Mouse (Mus musculus) intestine, postnatal 0 days (tissue): ENCODE measurements around the gene Kank1. TPM values are rescaled to one million over a fixed set of nuclear protein-coding genes. Genes with fewer than 3 reads are reported as not detected.

Experiments
- ATAC-seq: fragments of 200-750 bp; cut with Nextera tagmentation; 2 replicates; pipeline ENCODE4 v1.8.0; 2017; ENCODE audit warnings: mild to moderate bottlenecking, moderate TSS enrichment, moderate library complexity
- H3K27ac ChIP-seq: fragments of 300-500 bp; sonication (generic); 2 replicates; pipeline ENCODE4 v1.5.1; 2014; ENCODE audit warnings: mild to moderate bottlenecking, low read depth, low read length, moderate library complexity
- H3K27me3 ChIP-seq: fragments of 300-500 bp; sonication (generic); replicated peaks from 2 replicates; pipeline ENCODE4 v1.6.1; 2014; ENCODE audit warnings: low read length, mixed read lengths; ENCODE audit not compliant: control insufficient read depth, insufficient read depth
- H3K36me3 ChIP-seq: fragments of 300-500 bp; sonication (generic); 2 replicates; pipeline ENCODE4 v1.6.1; 2014; ENCODE audit warnings: mild to moderate bottlenecking, moderate library complexity; ENCODE audit not compliant: control insufficient read depth, insufficient read depth
- H3K4me1 ChIP-seq: fragments of 300-500 bp; sonication (generic); replicated peaks from 2 replicates; pipeline ENCODE4 v1.6.1; 2014; ENCODE audit warnings: antibody characterized with exemption, low read length, mixed read lengths; ENCODE audit not compliant: control insufficient read depth, insufficient read depth
- H3K4me2 ChIP-seq: fragments of 300-500 bp; sonication (generic); replicated peaks from 2 replicates; pipeline ENCODE4 v1.6.1; 2014; ENCODE audit warnings: low read depth, mild to moderate bottlenecking, moderate library complexity
- H3K4me3 ChIP-seq: fragments of 300-500 bp; sonication (generic); 2 replicates; pipeline ENCODE4 v1.5.1; 2014; ENCODE audit warnings: low read depth, low read length
- H3K9ac ChIP-seq: fragments of 300-500 bp; sonication (generic); 2 replicates; pipeline ENCODE4 v1.6.1; 2014; ENCODE audit warnings: mild to moderate bottlenecking, low read depth, low read length
- H3K9me3 ChIP-seq: fragments of 300-500 bp; sonication (generic); 2 replicates; pipeline ENCODE4 v1.6.1; 2016; ENCODE audit warnings: mixed run types; ENCODE audit not compliant: control insufficient read depth
- CTCF ChIP-seq: sonication (generic); IDR thresholded peaks from 2 replicates; pipeline ENCODE4 v1.5.1; 2016; ENCODE audit warnings: low read depth, mild to moderate bottlenecking, control low read depth, antibody characterized with exemption, moderate library complexity
- WGBS: fragments of 180-500 bp; shearing (Covaris S2); extraction: QIAGEN DNeasy Blood & Tissue Kit; methylation state at CpG from one replicate; pipeline ENCODE4 v1.1.7; 2014; 5-methylcytosine and 5-hydroxymethylcytosine counted together
- polyA plus RNA-seq: library from polyadenylated mRNA; unstranded; fragments of >200 nt; fragmentation: Nextera tagmentation; extraction: Ambion mirVana; gene quantifications from 2 replicates; pipeline ENCODE4 v1.2.1, GENCODE M21; 2015

The Kank1 gene
- polyA plus RNA-seq, 1 experiment from 2014 or later, result 6.0 TPM

- no peak overlapping the region for H3K27ac ChIP-seq
Observed at GRCm38 (mm10) chr19:25433169-25433690, 196.5 kb downstream of the Kank1 start.

GRCm38 (mm10) chr19:25434345-25434744 lies 197.6 kb downstream of the Kank1 start:
- H3K27ac ChIP-seq, result no peak overlapping the region
- TF ChIP-seq CTCF, result no peak
- WGBS, result 91% methylated on average over 7 of the region's 7 CpGs
- no peaks in the 10 kb centered on the region for H3K4me1 ChIP-seq
- H3K4me3 ChIP-seq, result no peak overlapping the region
- no peaks in the 10 kb centered on the region for H3K9me3 ChIP-seq
- no peak for ATAC-seq
- no peak overlapping the region for H3K9ac ChIP-seq
- H3K36me3 ChIP-seq, result peaks cover 42% of the 10 kb centered on the region
- H3K27me3 ChIP-seq, result no peaks in the 10 kb centered on the region
- no peak overlapping the region for H3K4me2 ChIP-seq

More at GRCm38 (mm10) chr19:25433169-25433690, 196.5 kb downstream of the Kank1 start:
- Histone ChIP-seq H3K4me3 (no peak overlapping the region), H3K9ac (no peak overlapping the region), H3K4me2 (no peak overlapping the region), H3K9me3 (no peaks in the 10 kb centered on the region), H3K36me3 (peaks cover 52% of the 10 kb centered on the region), H3K27me3 (no peaks in the 10 kb centered on the region), H3K4me1 (no peaks in the 10 kb centered on the region)
- TF ChIP-seq CTCF, result no peak
- WGBS, result 66% methylated on average over 7 of the region's 7 CpGs
- ATAC-seq, result no peak

- Histone ChIP-seq H3K4me2 (no peak overlapping the region), H3K4me3 (no peak overlapping the region), H3K27ac (no peak overlapping the region), H3K36me3 (peaks cover 38% of the 10 kb centered on the region), H3K4me1 (no peaks in the 10 kb centered on the region), H3K9ac (no peak overlapping the region), H3K27me3 (no peaks in the 10 kb centered on the region), H3K9me3 (no peaks in the 10 kb centered on the region)
- no peak for ATAC-seq
- 72% methylated on average over 6 of the region's 6 CpGs for WGBS
- TF ChIP-seq CTCF, result no peak
Observed at GRCm38 (mm10) chr19:25434795-25435194, 198.0 kb downstream of the Kank1 start.

GRCm38 (mm10) chr19:25435412-25435811 lies 198.6 kb downstream of the Kank1 start:
- Histone ChIP-seq H3K4me2 (no peak overlapping the region), H3K27ac (no peak overlapping the region), H3K4me1 (no peaks in the 10 kb centered on the region), H3K9me3 (no peaks in the 10 kb centered on the region), H3K27me3 (no peaks in the 10 kb centered on the region), H3K4me3 (no peak overlapping the region), H3K36me3 (peaks cover 32% of the 10 kb centered on the region), H3K9ac (no peak overlapping the region)
- ATAC-seq, result no peak
- 53% methylated on average over 5 of the region's 5 CpGs for WGBS
- no peak for TF ChIP-seq CTCF

- H3K4me3 ChIP-seq, result no peak overlapping the region
Observed at GRCm38 (mm10) chr19:25436175-25436574, 199.4 kb downstream of the Kank1 start.

GRCm38 (mm10) chr19:25436789-25437650 lies 200.2 kb downstream of the Kank1 start:
- WGBS, result 91% methylated on average over 20 of the region's 20 CpGs
- H3K36me3 ChIP-seq, result peaks cover 21% of the 10 kb centered on the region
- no peaks in the 10 kb centered on the region for H3K27me3 ChIP-seq
- no peak overlapping the region for H3K4me2 ChIP-seq
- H3K27ac ChIP-seq, result no peak overlapping the region
- no peak for TF ChIP-seq CTCF
- no peaks in the 10 kb centered on the region for H3K9me3 ChIP-seq
- H3K4me3 ChIP-seq, result no peak overlapping the region
- H3K9ac ChIP-seq, result no peak overlapping the region
- H3K4me1 ChIP-seq, result no peaks in the 10 kb centered on the region
- ATAC-seq, result no peak

More at GRCm38 (mm10) chr19:25436175-25436574, 199.4 kb downstream of the Kank1 start:
- Histone ChIP-seq H3K9ac (no peak overlapping the region), H3K27me3 (no peaks in the 10 kb centered on the region), H3K36me3 (peaks cover 24% of the 10 kb centered on the region), H3K4me1 (no peaks in the 10 kb centered on the region), H3K9me3 (no peaks in the 10 kb centered on the region), H3K4me2 (no peak overlapping the region), H3K27ac (no peak overlapping the region)
- no peak for TF ChIP-seq CTCF
- no peak for ATAC-seq
- 74% methylated on average over 4 of the region's 4 CpGs for WGBS
